Mouse (Mus musculus): ENCODE results near the gene Ncf4.
A peak's percentile ranks its signal among the peaks of the same experiment; 100 is the strongest.

The Ncf4 gene

GRCm38 (mm10) chr15:78244695-78245492, at the start of gene Ncf4:
Gene Ncf4 (plus strand): TSS chr15:78244801.
- no peak for DNase-seq (ENCODE audit: extremely low spot score)

- no peak for DNase-seq (ENCODE audit: extremely low spot score)
Observed at GRCm38 (mm10) chr15:78195096-78195880, 49.3 kb upstream of the Ncf4 start.

GRCm38 (mm10) chr15:78204053-78204847, 40.4 kb upstream of the Ncf4 start:
- peak; percentile 26 for DNase-seq (ENCODE audit: extremely low spot score)

GRCm38 (mm10) chr15:78205192-78205591, 39.4 kb upstream of the Ncf4 start:
- peak; percentile 15 for DNase-seq (ENCODE audit: extremely low spot score)

- no peak for DNase-seq (ENCODE audit: extremely low spot score)
Observed at GRCm38 (mm10) chr15:78206312-78206711, 38.3 kb upstream of the Ncf4 start, which contains the start of gene Pvalb. Gene Pvalb (minus strand): TSS chr15:78206400.

- no peak for DNase-seq (ENCODE audit: extremely low spot score)
Observed at GRCm38 (mm10) chr15:78210203-78210602, 34.4 kb upstream of the Ncf4 start.

GRCm38 (mm10) chr15:78211367-78211766, 33.2 kb upstream of the Ncf4 start:
- no peak for DNase-seq (ENCODE audit: extremely low spot score)

- DNase-seq (ENCODE audit: extremely low spot score), result no peak
Observed at GRCm38 (mm10) chr15:78215269-78215668, 29.3 kb upstream of the Ncf4 start.

- DNase-seq (ENCODE audit: extremely low spot score), result no peak
Observed at GRCm38 (mm10) chr15:78227816-78228215, 16.8 kb upstream of the Ncf4 start.

- peak; percentile 17 for DNase-seq (ENCODE audit: extremely low spot score)
Observed at GRCm38 (mm10) chr15:78231346-78232331, 13.0 kb upstream of the Ncf4 start.

- DNase-seq (ENCODE audit: extremely low spot score), result no peak
Observed at GRCm38 (mm10) chr15:78234823-78235509, 9.6 kb upstream of the Ncf4 start.

GRCm38 (mm10) chr15:78239453-78239852, 5.1 kb upstream of the Ncf4 start:
- DNase-seq (ENCODE audit: extremely low spot score), result peak; percentile 61

- DNase-seq (ENCODE audit: extremely low spot score), result no peak
Observed at GRCm38 (mm10) chr15:78239956-78240617, 4.5 kb upstream of the Ncf4 start.

GRCm38 (mm10) chr15:78241335-78241734, 3.3 kb upstream of the Ncf4 start:
- no peak for DNase-seq (ENCODE audit: extremely low spot score)

- DNase-seq (ENCODE audit: extremely low spot score), result no peak
Observed at GRCm38 (mm10) chr15:78243061-78243460, 1.5 kb upstream of the Ncf4 start.

GRCm38 (mm10) chr15:78243774-78244173, 827 bp upstream of the Ncf4 start:
- DNase-seq (ENCODE audit: extremely low spot score), result no peak

- DNase-seq (ENCODE audit: extremely low spot score), result no peak
Observed at GRCm38 (mm10) chr15:78246143-78247116, 1.8 kb downstream of the Ncf4 start.

- DNase-seq (ENCODE audit: extremely low spot score), result no peak
Observed at GRCm38 (mm10) chr15:78247659-78248058, 3.1 kb downstream of the Ncf4 start.
